Mouse (Mus musculus) stomach, postnatal 0 days (tissue): ENCODE measurements around the gene Golga2.

Experiments used
- CTCF ChIP-seq: IDR thresholded peaks from 2 replicates; pipeline ENCODE4 v1.5.1; 2016; ENCODE audit warnings: antibody characterized with exemption, low read depth, mild to moderate bottlenecking, moderate library complexity
- EP300 ChIP-seq: optimal IDR thresholded peaks from 2 replicates; pipeline ENCODE3; 2016; ENCODE audit warnings: antibody characterized with exemption

DNA sequence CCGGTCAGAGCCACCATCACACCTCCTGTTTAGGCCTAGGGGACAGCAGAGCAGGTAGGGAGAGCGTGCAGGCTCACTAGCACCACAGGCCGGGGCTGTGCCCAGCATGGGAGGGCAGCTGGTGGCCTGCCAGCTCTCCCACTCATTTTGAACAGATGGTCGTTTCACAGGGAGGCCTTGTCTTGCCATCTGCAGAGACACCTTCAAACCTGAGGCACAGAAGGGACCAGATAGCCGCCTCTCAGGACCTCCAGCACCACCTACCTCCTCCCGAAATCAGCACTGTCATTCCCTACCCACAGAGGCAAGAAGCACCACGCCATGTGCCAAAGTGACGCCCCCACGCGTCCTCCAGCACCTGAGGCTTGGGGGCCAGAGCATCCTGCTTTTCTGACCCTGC, 56.9 kb downstream of the Golga2 start:
- TF ChIP-seq CTCF, result no peak
- TF ChIP-seq EP300, result no peak
